Mouse (Mus musculus) cerebellum, adult 8-10 months (tissue): ENCODE results near the gene Cpsf4l.
A peak's percentile ranks its signal among the peaks of the same experiment; 100 is the strongest.

ENCODE experiments used
- DNase-seq: peaks from one replicate; pipeline ENCODE4 v3.0.0; 2022

Cpsf4l gene

GRCm38 (mm10) chr11:113697571-113697970 lies 12.2 kb downstream of the Cpsf4l start:
- no peak for DNase-seq

DNA sequence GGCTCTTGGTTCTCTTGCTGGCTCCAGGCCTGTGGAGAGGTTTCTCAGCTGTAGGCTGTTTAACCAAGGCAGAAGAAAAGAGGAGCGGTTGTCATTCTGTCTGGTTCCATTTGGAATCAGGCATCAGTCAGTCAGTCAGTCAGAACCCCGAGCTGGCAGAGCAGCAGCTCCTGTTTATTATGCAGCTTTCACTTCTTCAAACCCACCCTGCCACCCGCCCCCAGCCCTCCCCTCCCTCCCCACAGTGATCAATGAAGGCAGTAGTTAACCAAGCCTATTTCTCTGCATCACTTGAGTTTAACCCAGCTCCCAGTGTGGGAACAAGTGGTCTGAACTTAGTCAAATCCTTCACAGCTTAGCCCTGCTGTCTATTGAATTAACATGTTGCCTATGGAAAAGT lies 18.0 kb downstream of the Cpsf4l start:
- DNase-seq = no peak

DNA sequence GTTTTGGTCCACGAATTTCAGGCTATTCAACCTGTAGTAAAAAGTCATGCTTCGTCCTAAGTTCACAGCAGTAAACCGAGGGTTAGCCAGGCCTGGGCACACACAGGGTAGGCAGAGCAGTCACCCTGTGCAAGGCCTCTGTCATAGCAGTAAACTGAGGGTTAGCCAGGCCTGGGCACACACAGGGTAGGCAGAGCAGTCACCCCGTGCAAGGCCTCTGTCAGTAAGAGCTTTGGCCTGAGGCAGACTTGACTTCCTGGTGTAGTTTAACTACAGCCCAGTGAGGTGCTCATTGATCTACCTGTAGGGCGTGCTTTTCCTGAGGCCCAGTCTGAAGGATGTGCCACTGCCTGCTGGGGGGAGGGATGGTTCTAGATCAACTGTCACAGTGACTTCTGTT lies 18.5 kb downstream of the Cpsf4l start:
- no peak for DNase-seq

GRCm38 (mm10) chr11:113690506-113690905 lies 19.3 kb downstream of the Cpsf4l start:
- no peak for DNase-seq

- no peak for DNase-seq
These were observed 22.8 kb downstream of the Cpsf4l start for GRCm38 (mm10) chr11:113687031-113687430.

- no peak for DNase-seq
These were observed 24.9 kb downstream of the Cpsf4l start for GRCm38 (mm10) chr11:113684707-113685426.

- DNase-seq = peak; percentile 97
These were observed 25.7 kb downstream of the Cpsf4l start, which contains the start of the genes Fam104a and D11Wsu47e for GRCm38 (mm10) chr11:113683957-113684706. Fam104a (minus strand) TSS chr11:113684155. D11Wsu47e (plus strand) TSS chr11:113684412.

GRCm38 (mm10) chr11:113683627-113683956 lies 26.2 kb downstream of the Cpsf4l start:
- no peak for DNase-seq

- DNase-seq = no peak
These were observed 26.8 kb downstream of the Cpsf4l start for GRCm38 (mm10) chr11:113682897-113683626.

GRCm38 (mm10) chr11:113681979-113682378 lies 27.8 kb downstream of the Cpsf4l start:
- no peak for DNase-seq

DNA sequence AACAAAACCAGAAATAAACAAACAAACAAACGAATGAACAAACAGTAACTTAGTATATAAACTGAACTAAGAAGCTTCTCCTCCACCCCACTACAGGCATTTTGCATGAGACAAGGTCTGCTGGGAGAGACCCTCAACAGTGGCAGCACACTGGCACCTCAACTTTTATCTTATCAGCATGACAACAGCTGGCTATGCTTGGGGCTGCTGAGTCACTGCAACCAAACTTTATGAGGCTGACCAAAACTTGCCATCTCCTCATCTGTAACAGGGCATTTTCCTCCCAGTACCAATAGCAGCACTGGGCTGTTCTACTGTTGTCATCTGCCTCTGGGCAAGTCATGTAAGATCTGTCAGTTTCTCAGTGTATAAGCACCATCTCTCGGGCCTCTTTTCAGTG lies 28.9 kb downstream of the Cpsf4l start:
- DNase-seq = no peak

DNA sequence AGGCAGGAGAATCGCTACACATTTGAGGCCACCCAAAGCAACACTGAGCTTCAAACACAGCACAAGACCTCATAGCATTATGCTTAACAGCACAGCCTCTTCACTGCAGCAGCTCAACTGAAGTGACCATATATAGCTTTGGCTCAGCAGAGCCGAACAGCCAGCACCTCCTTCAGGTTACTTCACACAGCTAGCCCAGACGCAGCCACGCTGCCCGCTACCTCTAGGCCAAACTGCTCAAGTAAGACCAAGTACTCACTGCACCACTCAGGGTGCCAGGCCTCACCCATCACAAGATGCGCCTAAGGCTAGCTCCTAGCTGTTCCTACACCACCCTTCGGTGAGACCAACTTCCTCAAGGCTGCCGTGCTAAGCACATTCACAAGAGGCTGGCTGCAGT lies 31.4 kb downstream of the Cpsf4l start:
- DNase-seq = no peak

DNA sequence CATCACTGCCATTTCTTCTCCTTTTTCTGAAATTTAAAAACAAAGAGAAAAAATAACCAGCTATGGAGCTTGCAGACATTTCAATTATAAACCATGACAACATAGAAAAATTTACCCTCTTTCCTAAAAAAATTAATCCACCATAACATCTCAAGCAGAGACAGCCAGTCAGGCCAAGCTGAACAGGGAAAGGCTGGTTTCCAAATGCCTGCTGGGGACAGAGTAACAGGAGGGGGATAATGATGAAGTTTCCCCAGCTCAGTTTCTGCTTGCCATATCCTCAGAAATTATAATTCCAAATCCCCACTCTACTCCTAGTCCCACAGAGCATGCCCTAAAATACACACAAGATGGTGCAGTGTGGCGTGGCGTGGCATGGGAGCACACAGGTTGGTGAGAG lies 32.4 kb downstream of the Cpsf4l start:
- no peak for DNase-seq

DNA sequence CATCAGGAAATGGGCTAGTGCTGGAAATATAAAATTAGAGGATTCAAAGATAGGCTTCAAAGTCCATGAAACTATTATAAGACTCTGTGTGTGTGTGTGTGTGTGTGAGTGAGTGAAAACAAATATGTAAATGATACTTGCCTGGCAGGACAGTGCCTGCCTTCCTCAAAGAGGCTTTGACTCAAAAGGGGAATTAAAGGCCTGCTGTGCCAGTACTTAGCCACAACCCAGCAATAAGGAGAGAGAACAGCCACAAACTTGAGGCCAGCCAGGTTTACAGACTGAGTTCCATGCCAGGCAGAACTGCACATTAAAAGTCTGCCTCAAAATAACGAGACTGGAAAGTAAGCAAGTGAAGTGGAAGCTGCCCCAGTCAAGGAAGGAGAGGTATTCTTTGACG lies 33.0 kb downstream of the Cpsf4l start:
- DNase-seq = no peak

DNA sequence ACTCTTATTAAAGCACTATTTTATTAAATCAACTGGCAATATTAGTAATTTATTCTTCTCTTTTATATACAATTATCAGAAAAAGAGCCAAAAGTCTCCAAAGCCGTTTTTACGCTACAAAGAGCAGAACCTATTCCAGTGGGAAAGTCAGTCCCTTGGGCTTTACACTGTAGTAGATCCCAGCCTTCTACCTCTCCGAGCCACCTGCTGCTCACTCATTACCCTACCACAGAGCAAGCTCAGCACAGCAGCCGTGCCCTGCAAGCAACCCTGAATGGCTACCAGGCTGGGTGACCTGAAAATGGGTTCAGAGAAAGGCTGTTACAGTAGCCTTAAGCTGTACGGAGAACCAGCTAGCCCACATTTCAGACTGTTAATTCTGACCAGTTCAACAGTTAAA lies 35.2 kb downstream of the Cpsf4l start:
- no peak for DNase-seq

GRCm38 (mm10) chr11:113673614-113674013 lies 36.2 kb downstream of the Cpsf4l start:
- DNase-seq = no peak

GRCm38 (mm10) chr11:113669711-113670110 lies 40.1 kb downstream of the Cpsf4l start:
- DNase-seq = no peak

DNA sequence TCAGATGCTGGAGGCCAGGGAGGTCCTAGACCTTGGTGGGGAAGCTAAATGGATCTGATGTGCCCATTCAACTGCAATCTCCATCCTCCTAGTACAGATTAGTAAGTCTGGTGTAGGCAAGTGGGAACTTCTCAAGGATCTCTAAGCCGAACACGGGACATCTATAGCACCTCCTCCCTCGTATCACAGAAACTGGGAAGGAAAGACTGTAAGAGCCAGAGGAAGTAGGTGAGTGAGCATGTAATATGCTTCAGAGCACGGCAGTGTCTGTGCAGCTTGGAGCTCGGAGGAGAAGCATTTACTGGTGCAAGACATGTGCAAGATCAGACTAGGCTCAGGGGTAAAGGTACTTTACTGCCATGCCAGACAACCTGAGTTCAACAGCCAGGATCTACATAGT lies 41.0 kb downstream of the Cpsf4l start:
- DNase-seq = no peak

GRCm38 (mm10) chr11:113667704-113668103 lies 42.1 kb downstream of the Cpsf4l start:
- DNase-seq = no peak

GRCm38 (mm10) chr11:113667122-113667521 lies 42.7 kb downstream of the Cpsf4l start:
- no peak for DNase-seq

DNA sequence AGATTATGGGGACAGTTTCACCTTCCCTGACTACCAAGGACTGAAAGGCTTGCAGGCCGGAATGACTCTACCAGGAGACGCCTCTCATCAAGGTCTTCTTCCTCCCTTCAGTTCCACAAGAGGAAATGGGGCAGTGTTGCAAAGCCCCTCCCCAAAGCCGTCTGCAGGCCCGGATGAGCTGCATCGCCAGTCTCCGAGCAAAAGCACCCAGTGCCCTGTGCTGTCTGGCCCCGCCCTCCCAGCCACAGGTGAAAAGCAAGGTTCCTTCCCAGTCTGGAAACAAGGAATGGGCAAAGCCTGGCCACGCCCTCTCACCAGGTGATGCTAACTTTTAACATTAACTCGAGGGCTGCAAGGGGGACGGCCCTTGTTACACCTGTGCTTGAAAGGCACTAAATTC lies 43.2 kb downstream of the Cpsf4l start:
- DNase-seq = no peak

- no peak for DNase-seq
These were observed 43.6 kb downstream of the Cpsf4l start for GRCm38 (mm10) chr11:113666205-113666604.

GRCm38 (mm10) chr11:113664279-113664678 lies 45.5 kb downstream of the Cpsf4l start:
- DNase-seq = no peak

DNA sequence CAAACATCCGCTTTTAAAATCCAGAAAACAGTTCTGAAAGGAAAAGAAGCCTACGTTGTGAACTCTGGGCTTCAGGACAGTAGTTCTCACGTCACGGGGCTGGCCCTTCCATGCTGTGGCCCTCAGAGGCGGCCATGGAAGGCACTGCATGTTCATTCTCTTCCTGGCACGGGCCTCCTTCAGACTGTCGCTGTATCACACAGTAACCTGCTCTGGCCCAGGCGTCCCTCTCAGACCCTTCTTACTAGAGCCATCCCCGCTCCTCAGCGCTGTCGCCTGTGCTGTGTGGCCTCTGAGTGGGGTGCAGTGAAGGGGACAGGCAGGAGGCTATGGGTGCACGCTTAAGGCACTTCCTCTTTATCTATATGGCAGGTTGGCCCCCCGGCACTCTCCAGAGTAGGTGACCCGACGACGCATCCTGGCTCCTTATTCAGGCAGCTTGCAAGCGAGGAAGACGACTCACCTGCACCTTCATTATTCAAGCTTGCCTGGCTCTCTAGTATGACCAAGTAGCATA lies 47.9 kb downstream of the Cpsf4l start:
- no peak for DNase-seq
